Mouse (Mus musculus) left cerebral cortex, adult 2 months (tissue): ENCODE results near the gene Hmgcs1. TPM values are rescaled to one million over a fixed set of nuclear protein-coding genes. Genes with fewer than 3 reads are reported as not detected.

ENCODE experiments used
- DNase-seq, 2 experiments: peaks; one replicate each; pipeline ENCODE4 v3.0.0; 2021 to 2022; ENCODE audit warnings: low spot score in 2 of 2, mixed read lengths in 1 of 2; ENCODE audit errors: extremely low spot score in 1 of 2
- H3K27ac ChIP-seq: fragments of 200-600 bp; 2 replicates; pipeline ENCODE4 v1.8.1; 2022
- H3K4me3 ChIP-seq: fragments of 200-600 bp; 2 replicates; pipeline ENCODE4 v1.8.1; 2022
- CTCF ChIP-seq: fragments of 200-600 bp; IDR thresholded peaks from 2 replicates; pipeline ENCODE4 v1.8.1; 2022; ENCODE audit warnings: antibody characterized with exemption, mild to moderate bottlenecking, moderate library complexity
- intact Hi-C: fragments of 180-260 bp; cut with DNase I; formaldehyde crosslinking; loops from one replicate; pipeline ENCODE4 v1.15.1; 2025
- total RNA-seq, 2 experiments: library from RNA; stranded (reverse); gene quantifications; 2 replicates each; pipeline ENCODE4 v1.2.3; 2021

Gene Hmgcs1
- total RNA-seq, 2 experiments from 2014 or later, result 234 to 239 TPM

GRCm38 (mm10) chr13:119706953-119707352, 16.8 kb downstream of the Hmgcs1 start:
- no peak for DNase-seq
- intact Hi-C loops, result no loop called here
- Histone ChIP-seq H3K27ac (no peak overlapping the region), H3K4me3 (no peak overlapping the region)
- TF ChIP-seq CTCF, result no peak; the same call in 1 of the 2 replicates

GRCm38 (mm10) chr13:119707906-119708305, 17.7 kb downstream of the Hmgcs1 start:
- Histone ChIP-seq H3K4me3 (no peak overlapping the region), H3K27ac (no peak overlapping the region)
- TF ChIP-seq CTCF, result no peak
- no peak for DNase-seq
- intact Hi-C loops, result no loop called here

- intact Hi-C loops, result no loop called here
- no peak for TF ChIP-seq CTCF
- Histone ChIP-seq H3K27ac (no peak overlapping the region), H3K4me3 (no peak overlapping the region)
- DNase-seq, result no peak
Observed at GRCm38 (mm10) chr13:119708941-119709340, 18.8 kb downstream of the Hmgcs1 start.

- Histone ChIP-seq H3K27ac (no peak overlapping the region), H3K4me3 (no peak overlapping the region)
- TF ChIP-seq CTCF, result no peak
- intact Hi-C loops, result no loop called here
- DNase-seq, result no peak
Observed at GRCm38 (mm10) chr13:119709388-119710267, 19.4 kb downstream of the Hmgcs1 start.

GRCm38 (mm10) chr13:119710268-119710610, 20.1 kb downstream of the Hmgcs1 start:
- TF ChIP-seq CTCF, result no peak
- no peak overlapping the region for H3K27ac ChIP-seq
- intact Hi-C loops, result no loop called here
- H3K4me3 ChIP-seq, result no peak overlapping the region
- no peak for DNase-seq

- no peak for DNase-seq
- Histone ChIP-seq H3K27ac (peak overlapping the region; percentile 50; the same call in 1 of the 2 replicates), H3K4me3 (no peak overlapping the region)
- TF ChIP-seq CTCF, result no peak
- intact Hi-C loops, result no loop called here
Observed at GRCm38 (mm10) chr13:119712463-119712862, 22.3 kb downstream of the Hmgcs1 start.

GRCm38 (mm10) chr13:119713107-119713787, 23.1 kb downstream of the Hmgcs1 start:
- no peak for DNase-seq
- Histone ChIP-seq H3K4me3 (no peak overlapping the region), H3K27ac (no peak overlapping the region; the same call in 1 of the 2 replicates)
- no peak for TF ChIP-seq CTCF
- intact Hi-C loops, result no loop called here

GRCm38 (mm10) chr13:119713821-119714220, 23.6 kb downstream of the Hmgcs1 start:
- intact Hi-C loops, result no loop called here
- Histone ChIP-seq H3K4me3 (no peak overlapping the region), H3K27ac (no peak overlapping the region; the same call in 1 of the 2 replicates)
- DNase-seq, result no peak
- no peak for TF ChIP-seq CTCF

GRCm38 (mm10) chr13:119716105-119716504, 25.9 kb downstream of the Hmgcs1 start:
- Histone ChIP-seq H3K4me3 (no peak overlapping the region), H3K27ac (no peak overlapping the region)
- intact Hi-C loops, result no loop called here
- no peak for TF ChIP-seq CTCF
- no peak for DNase-seq

- TF ChIP-seq CTCF, result no peak
- intact Hi-C loops, result no loop called here
- DNase-seq, result no peak
- H3K27ac ChIP-seq, result no peak overlapping the region
- H3K4me3 ChIP-seq, result no peak overlapping the region
Observed at GRCm38 (mm10) chr13:119722447-119722846, 32.3 kb downstream of the Hmgcs1 start.

GRCm38 (mm10) chr13:119723368-119723767, 33.2 kb downstream of the Hmgcs1 start:
- no peak overlapping the region for H3K4me3 ChIP-seq
- no peak overlapping the region for H3K27ac ChIP-seq
- no peak for DNase-seq
- intact Hi-C loops, result no loop called here
- TF ChIP-seq CTCF, result no peak

- peak; percentile 30 for TF ChIP-seq CTCF
- no peak overlapping the region for H3K27ac ChIP-seq
- no peak overlapping the region for H3K4me3 ChIP-seq
- DNase-seq, result no peak
- intact Hi-C loops, result no loop called here
Observed at GRCm38 (mm10) chr13:119724541-119724940, 34.4 kb downstream of the Hmgcs1 start.
